Mouse (Mus musculus) kidney, postnatal 25 days (tissue): ENCODE results near the gene Snap47.
A peak's percentile ranks its signal among the peaks of the same experiment; 100 is the strongest.

Source experiments
- DNase-seq, 2 experiments: peaks; one replicate each; pipeline ENCODE4 v3.0.0; 2021; ENCODE audit warnings: mixed read lengths in 2 of 2

Snap47 gene

GRCm38 (mm10) chr11:59421967-59422366 is 29.0 kb downstream of the Snap47 start:
- peak; percentile 16 to 52 for DNase-seq

GRCm38 (mm10) chr11:59421436-59421835 is 29.6 kb downstream of the Snap47 start:
- peak; percentile 14 to 45 for DNase-seq

DNA sequence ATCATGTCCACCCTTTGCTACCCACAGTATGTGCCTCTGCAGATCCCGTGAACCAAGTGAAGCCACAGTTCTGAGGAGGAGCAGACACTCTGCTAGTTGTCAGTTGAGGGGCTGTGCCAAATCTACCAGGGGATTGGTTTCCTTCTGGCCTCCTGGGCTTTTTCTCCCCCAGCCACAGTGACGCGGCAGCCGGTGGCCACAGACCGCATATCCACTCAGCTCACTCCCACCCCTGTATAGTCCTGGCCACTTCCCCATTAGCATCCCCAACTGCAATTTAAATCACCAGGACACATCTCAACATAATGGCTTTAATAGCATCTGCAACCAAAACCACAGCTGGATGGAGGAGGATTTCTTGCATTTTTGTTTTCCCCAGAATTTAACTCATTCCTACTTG is 32.3 kb downstream of the Snap47 start:
- DNase-seq, result peak in 1 of 2 experiments; percentile 19

- no peak for DNase-seq
Observed at GRCm38 (mm10) chr11:59412999-59413863, 37.8 kb downstream of the Snap47 start.

- DNase-seq, result no peak
Observed at GRCm38 (mm10) chr11:59412058-59412457, 38.9 kb downstream of the Snap47 start.

DNA sequence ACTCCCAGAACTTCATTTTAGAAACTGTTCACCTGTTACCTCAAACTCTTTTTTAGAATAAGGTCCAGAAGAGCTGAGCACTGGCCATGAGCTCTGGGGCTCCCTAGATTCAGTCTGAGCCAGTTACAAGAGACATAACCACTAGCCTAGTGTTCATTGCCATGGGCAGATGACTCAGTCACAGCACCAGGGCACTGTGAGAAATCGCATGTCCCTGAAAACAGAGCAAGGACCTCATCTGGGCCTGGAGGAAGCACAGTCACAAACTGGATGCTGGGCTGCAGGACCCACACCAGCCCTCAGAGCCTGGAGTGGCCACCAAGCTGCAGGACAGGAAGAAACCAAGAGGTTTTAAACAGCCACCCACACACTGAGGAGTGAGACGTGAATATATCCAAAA is 40.1 kb downstream of the Snap47 start:
- DNase-seq, result peak in 1 of 2 experiments; percentile 15

- DNase-seq, result peak in 1 of 2 experiments; percentile 15
Observed at GRCm38 (mm10) chr11:59405761-59406160, 45.2 kb downstream of the Snap47 start.

- DNase-seq, result no peak
Observed at GRCm38 (mm10) chr11:59400876-59401275, 50.1 kb downstream of the Snap47 start.

GRCm38 (mm10) chr11:59399830-59400229 is 51.2 kb downstream of the Snap47 start:
- DNase-seq, result no peak

DNA sequence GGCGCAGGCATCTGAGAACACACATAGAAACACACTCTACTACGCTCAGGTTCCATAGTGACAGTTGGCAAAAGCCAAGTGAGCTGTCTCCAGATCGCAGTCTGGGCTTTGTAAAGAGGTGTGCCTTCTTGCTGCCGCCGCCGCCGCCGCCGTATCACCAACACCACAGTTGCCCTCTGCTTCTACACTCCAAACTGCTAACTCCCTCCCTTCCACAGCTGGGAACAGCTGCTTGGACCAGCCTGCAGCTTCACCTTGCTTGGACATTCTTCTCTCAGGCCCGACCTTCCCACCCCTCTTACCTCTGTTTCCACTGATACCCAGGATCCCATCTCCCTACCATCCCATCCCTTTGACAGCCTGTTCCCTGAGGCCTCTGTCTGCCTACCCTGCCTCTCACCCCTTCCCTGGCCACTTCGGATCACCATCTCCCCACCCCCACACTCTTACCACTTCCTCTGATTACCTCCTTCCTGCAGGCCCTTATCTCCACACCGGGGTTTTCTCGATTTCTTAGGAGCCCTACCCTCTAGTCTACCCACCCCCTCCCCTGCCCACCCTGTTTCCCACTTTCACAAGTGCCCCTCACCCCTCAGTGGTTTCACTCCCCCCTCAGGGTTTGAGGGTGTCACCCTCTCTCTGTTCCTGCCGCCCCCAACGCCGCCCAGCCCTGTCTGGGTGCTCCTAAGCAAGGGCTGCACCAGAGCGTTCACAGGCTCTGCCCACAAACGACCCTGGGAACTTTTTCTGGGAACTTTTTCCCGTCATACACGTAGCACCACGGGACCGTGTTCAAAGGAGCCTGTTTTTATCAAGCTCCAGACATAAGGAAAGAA is 53.2 kb downstream of the Snap47 start:
- no peak for DNase-seq

GRCm38 (mm10) chr11:59394451-59394850 is 56.5 kb downstream of the Snap47 start:
- no peak for DNase-seq

- DNase-seq, result peak in 1 of 2 experiments; percentile 37
Observed at GRCm38 (mm10) chr11:59393591-59393990, 57.4 kb downstream of the Snap47 start.

DNA sequence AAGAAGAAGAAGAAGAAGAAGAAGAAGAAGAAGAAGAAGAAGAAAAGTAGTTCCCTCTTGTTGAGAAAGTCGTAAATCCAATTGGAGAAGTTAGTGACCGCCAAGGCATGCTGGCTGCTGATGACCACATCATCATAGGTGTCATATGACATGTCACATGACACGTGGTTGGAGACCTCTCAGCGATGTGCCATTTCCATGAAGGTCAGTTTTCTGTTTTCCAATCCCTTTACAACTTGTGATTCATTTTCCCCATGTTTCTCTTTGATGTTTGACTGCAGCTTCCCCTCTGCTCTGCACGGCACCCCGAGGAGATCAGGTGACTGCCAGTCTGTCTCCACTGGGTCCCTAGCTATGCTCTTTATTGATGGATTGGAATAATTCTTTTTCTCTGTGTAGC is 58.7 kb downstream of the Snap47 start:
- no peak for DNase-seq

GRCm38 (mm10) chr11:59390470-59390869 is 60.5 kb downstream of the Snap47 start:
- no peak for DNase-seq

DNA sequence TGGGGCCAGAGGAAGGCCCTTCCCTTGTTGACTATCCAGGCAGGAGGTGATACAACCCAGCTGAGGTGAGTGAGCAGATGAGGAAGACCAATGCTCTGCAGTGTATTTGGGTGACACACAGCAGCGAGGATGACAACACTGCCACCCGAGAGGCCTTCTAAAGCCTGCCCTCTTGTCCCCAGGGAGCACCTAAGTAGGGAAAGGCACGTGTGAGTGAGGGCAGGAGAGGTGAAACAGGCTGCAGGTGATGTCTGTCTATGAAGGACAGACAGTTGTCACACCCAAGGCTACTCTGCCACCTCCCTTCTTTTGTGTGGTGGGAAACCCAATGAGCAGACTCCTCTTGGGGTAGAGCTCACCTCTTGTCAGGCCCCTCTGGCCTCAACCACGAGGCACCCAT is 61.4 kb downstream of the Snap47 start:
- DNase-seq, result no peak

- DNase-seq, result no peak
Observed at GRCm38 (mm10) chr11:59388806-59389205, 62.2 kb downstream of the Snap47 start.

DNA sequence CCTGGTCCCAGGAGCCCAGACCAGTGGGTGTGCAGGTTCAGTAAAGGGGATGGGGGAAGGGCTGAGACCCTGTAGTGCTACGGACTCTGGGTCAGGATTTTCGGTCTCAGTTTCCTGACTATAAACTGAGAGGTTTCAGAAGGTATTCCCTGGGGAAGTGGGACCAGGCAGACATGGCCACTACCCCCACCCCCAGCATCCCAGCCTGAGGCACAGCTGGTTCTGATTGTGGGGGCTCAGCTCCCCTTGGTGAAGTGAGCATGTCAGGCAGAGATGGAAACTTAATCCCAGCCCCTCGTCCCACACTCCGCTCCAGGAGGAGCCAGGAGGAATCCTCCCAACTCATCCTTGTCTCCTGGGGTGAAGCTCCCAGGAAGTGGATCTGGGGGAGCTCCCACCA is 63.5 kb downstream of the Snap47 start:
- no peak for DNase-seq

- DNase-seq, result peak in 1 of 2 experiments; percentile 15
Observed at GRCm38 (mm10) chr11:59385123-59385522, 65.9 kb downstream of the Snap47 start.

DNA sequence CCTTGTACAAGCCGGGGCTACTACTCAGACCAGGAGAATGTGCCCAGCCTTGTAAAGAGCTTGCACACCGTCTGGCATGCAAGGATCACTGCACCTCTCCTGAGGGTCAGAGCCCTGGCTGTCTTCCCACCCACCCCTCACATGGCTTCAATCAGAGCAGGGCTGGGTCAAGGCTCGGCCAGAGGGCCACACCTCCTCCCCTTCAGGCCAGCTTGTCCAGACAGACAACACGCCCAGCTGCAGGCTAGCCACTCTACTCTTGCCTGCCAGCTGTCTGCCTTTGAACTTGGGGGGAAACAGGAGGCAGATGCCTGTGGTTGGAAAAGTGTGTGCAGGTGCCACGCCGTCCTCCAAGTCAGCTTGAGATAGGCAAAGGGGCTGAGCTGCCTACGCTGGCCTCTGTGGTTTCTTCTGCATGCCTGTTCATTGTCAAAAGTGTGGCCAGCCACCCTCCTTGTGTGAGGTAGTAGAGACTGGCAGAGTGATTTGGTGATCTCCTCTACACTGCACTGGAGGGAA is 66.5 kb downstream of the Snap47 start:
- DNase-seq, result peak; percentile 71 to 90

- no peak for DNase-seq
Observed at GRCm38 (mm10) chr11:59379547-59379946, 71.4 kb downstream of the Snap47 start.

- no peak for DNase-seq
Observed at GRCm38 (mm10) chr11:59377999-59378398, 73.0 kb downstream of the Snap47 start.

GRCm38 (mm10) chr11:59375475-59375874 is 75.5 kb downstream of the Snap47 start, which contains the start of gene Prss38:
Gene Prss38, minus strand, starts transcription at chr11:59375657.
- DNase-seq, result no peak

DNA sequence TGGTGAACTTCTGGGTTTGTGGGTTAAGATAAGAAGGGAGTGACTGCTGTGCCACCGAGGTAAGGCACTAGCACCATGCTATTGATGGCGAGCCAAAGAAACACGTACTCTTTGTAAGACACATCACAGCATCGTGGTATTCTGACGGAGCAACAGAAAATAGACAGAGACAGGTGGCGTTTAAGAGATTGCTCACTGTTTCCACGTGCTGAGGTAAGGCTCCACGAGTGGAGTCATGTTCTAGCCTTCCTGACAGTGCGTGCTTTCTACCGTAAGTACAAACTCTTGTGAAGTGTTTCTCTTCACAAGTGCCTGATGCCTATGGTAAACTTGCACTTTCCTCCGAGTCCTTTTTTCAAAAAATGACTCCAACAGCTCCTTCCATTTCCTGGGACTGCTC is 81.1 kb downstream of the Snap47 start:
- DNase-seq, result no peak
